Mouse (Mus musculus): Measurements from ENCODE around the gene Cadps. TPM values are rescaled to one million over a fixed set of nuclear protein-coding genes. Genes with fewer than 3 reads are reported as not detected.

Cadps gene
- polyA plus RNA-seq, 1 experiment from 2014 or later, result 12.1 TPM

DNA sequence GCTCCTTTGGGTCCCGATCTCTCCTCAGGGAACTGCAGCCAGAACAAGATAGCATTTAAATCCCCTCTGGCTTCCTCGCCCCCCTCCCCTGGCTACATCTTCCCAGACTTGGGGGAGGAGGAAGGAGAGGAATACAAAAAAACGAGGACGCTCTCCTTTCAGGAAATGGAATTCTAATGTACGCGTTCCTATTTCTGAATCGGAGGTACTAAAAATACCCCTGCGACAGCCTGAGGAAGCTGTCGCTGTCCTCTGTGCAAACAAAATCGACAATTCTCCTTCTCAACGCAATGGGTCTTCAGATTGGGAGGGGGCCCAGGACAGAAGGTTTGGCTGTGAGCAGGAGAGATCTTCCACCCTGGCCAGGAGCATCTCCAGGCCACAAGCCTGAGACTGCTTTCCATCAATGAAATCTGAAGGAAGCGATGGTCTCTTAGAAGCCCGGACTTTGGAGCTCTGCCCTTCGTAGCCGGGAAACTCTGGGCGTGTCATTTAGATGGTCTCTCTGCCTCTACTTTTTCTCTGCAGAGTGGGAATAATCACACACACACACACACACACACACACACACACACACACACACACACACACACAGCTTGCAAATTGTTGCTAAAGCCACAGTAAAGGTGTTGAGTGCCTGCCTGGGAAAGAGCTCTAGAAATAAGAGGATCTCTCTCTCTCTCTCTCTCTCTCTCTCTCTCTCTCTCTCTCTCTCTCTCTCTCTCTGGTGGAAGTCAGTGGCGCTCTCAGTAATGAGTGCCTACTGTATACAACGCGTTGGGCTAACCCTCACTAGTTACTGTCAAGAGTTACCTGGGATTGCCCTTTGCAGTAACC lies 482.4 kb downstream of the Cadps start:
- ATAC-seq (replicated peaks; ENCODE audit: low FRiP score), result no peak
- Histone ChIP-seq H3K27ac (ENCODE audit: low read depth, low read length) (peak overlapping the region; percentile 75), H3K4me3 (ENCODE audit: low read depth, low read length) (peak overlapping the region; percentile 60), H3K27me3 (ENCODE audit: control insufficient read depth, insufficient read depth, low read length) (peaks cover 53% of the 10 kb centered on the region), H3K4me2 (ENCODE audit: low read depth, low read length, severe bottlenecking) (peak overlapping the region; percentile 60), H3K9me3 (ENCODE audit: control insufficient read depth, low read length) (no peaks in the 10 kb centered on the region), H3K4me1 (replicated peaks; ENCODE audit: control insufficient read depth, insufficient read depth, low read length) (peaks cover 26% of the 10 kb centered on the region; the same call in 1 of the 2 replicates), H3K36me3 (ENCODE audit: control insufficient read depth, insufficient read depth, low read length) (no peaks in the 10 kb centered on the region), H3K9ac (ENCODE audit: low read length) (peak overlapping the region; percentile 91)
- under 1% methylated on average over 19 of the region's 19 CpGs for WGBS
- peak; percentile 61 for DNase-seq (ENCODE audit: low spot score)

DNA sequence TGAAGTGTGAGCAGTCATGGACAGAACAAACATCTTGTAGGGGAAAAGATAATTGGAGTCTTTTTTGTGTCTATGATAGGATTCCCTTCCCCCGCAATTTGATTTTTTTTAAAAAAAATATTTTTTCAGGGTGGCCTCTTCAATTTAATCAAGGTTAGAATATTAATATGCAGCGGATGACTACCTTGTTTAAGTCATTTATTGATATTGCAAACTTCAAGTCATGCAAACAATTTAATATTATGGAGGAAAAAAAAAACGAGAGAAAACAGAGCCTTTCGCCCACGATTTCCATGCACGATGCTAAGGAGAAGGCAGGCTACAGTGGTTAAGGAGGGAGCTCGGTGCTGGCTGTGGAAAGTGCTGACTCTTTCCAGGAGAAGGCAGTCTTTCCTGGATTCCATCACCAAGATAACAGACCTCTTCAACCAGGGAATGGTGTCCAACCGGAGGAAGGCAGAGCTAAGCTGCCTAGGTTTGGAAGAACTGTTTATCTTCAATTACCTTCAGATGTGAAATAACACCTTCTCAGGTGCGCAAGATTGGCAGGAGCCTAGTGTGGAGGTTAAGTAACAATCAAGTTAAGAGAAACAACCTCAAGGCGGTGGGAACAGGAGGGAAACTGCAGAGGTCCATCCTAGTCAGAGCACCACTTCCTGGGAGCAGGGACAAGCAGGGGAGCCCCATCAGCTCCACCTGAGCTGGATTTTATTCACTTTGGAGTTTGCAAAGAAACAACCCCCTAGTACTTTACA lies 483.9 kb downstream of the Cadps start:
- WGBS, result 3% methylated on average over 10 of the region's 10 CpGs
- Histone ChIP-seq H3K4me3 (ENCODE audit: low read depth, low read length) (peak overlapping the region; percentile 60; the same call in 1 of the 2 replicates), H3K36me3 (ENCODE audit: control insufficient read depth, insufficient read depth, low read length) (no peaks in the 10 kb centered on the region), H3K27ac (ENCODE audit: low read depth, low read length) (peak overlapping the region; percentile 72; the same call in 1 of the 2 replicates), H3K4me1 (replicated peaks; ENCODE audit: control insufficient read depth, insufficient read depth, low read length) (peaks cover 20% of the 10 kb centered on the region; the same call in 1 of the 2 replicates), H3K27me3 (ENCODE audit: control insufficient read depth, insufficient read depth, low read length) (peaks cover 53% of the 10 kb centered on the region), H3K9ac (ENCODE audit: low read length) (peak overlapping the region; percentile 7), H3K9me3 (ENCODE audit: control insufficient read depth, low read length) (no peaks in the 10 kb centered on the region), H3K4me2 (ENCODE audit: low read depth, low read length, severe bottlenecking) (peak overlapping the region; percentile 60)
- ATAC-seq (replicated peaks; ENCODE audit: low FRiP score) (no peak), DNase-seq (ENCODE audit: low spot score) (no peak)

DNA sequence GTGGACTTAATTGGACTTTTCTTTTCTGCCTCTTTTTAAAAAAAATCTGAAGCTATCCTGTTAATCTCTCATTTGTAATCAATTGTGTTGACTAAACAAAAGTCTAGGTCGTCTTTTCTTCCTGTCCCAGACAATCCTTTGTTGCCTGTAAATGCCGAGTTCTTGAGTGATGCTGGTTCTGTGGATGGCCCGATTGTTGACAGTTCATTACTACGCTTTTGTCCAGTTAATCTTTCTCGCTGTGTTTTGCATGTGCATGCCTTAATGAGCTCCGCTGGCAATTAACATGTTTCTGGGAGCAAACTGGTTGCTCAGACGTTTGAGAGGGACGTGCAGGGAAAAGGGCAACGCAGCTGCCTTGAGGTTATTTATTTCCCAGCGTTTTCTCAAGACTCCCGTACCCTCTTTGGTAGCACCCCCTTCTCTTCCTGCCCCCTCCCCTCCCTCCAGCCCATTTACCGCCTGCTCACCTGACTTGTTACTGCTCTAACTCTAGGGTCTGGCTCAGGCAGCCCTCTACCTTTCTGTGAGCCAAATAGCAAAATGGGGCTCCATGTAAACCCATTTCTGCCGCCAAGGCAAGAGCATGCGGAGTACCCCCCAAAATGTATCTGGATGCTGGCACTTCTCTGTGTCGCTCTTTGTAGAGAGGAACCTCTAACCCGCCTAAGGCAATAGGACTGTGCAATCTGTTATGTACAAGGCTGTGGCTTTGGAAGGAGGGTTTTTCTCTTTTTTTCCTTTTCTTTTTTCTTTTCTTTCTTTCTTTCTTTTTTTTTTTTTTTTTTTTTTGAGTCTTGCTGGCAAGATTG lies 484.7 kb downstream of the Cadps start:
- peak overlapping the region; percentile 23; the same call in 1 of the 2 replicates for H3K9ac ChIP-seq (ENCODE audit: low read length)
- peak; percentile 85 for DNase-seq (ENCODE audit: low spot score)
- H3K4me2 ChIP-seq (ENCODE audit: low read depth, low read length, severe bottlenecking), result peak overlapping the region; percentile 35; the same call in 1 of the 2 replicates
- H3K4me1 ChIP-seq (replicated peaks; ENCODE audit: control insufficient read depth, insufficient read depth, low read length), result peaks cover 19% of the 10 kb centered on the region; the same call in 1 of the 2 replicates
- H3K36me3 ChIP-seq (ENCODE audit: control insufficient read depth, insufficient read depth, low read length), result no peaks in the 10 kb centered on the region
- H3K27ac ChIP-seq (ENCODE audit: low read depth, low read length), result peak overlapping the region; percentile 72; the same call in 1 of the 2 replicates
- peaks cover 53% of the 10 kb centered on the region for H3K27me3 ChIP-seq (ENCODE audit: control insufficient read depth, insufficient read depth, low read length)
- H3K9me3 ChIP-seq (ENCODE audit: control insufficient read depth, low read length), result no peaks in the 10 kb centered on the region
- WGBS, result under 1% methylated on average over 16 of the region's 16 CpGs
- ATAC-seq (replicated peaks; ENCODE audit: low FRiP score), result peak; percentile 84
- H3K4me3 ChIP-seq (ENCODE audit: low read depth, low read length), result no peak overlapping the region

GRCm38 (mm10) chr14:12337421-12337997 lies 485.4 kb downstream of the Cadps start:
- H3K4me1 ChIP-seq (replicated peaks; ENCODE audit: control insufficient read depth, insufficient read depth, low read length), result peaks cover 19% of the 10 kb centered on the region; the same call in 1 of the 2 replicates
- peak; percentile 72 for DNase-seq (ENCODE audit: low spot score)
- 2% methylated on average over 8 of the region's 8 CpGs for WGBS
- H3K9ac ChIP-seq (ENCODE audit: low read length), result no peak overlapping the region
- H3K27me3 ChIP-seq (ENCODE audit: control insufficient read depth, insufficient read depth, low read length), result peaks cover 57% of the 10 kb centered on the region
- peak overlapping the region; percentile 90 for H3K27ac ChIP-seq (ENCODE audit: low read depth, low read length)
- ATAC-seq (replicated peaks; ENCODE audit: low FRiP score), result peak; percentile 68
- H3K4me2 ChIP-seq (ENCODE audit: low read depth, low read length, severe bottlenecking), result no peak overlapping the region
- no peaks in the 10 kb centered on the region for H3K36me3 ChIP-seq (ENCODE audit: control insufficient read depth, insufficient read depth, low read length)
- H3K9me3 ChIP-seq (ENCODE audit: control insufficient read depth, low read length), result no peaks in the 10 kb centered on the region
- no peak overlapping the region for H3K4me3 ChIP-seq (ENCODE audit: low read depth, low read length)

- Histone ChIP-seq H3K4me3 (ENCODE audit: low read depth, low read length) (no peak overlapping the region), H3K36me3 (ENCODE audit: control insufficient read depth, insufficient read depth, low read length) (no peaks in the 10 kb centered on the region), H3K4me2 (ENCODE audit: low read depth, low read length, severe bottlenecking) (no peak overlapping the region), H3K9ac (ENCODE audit: low read length) (no peak overlapping the region), H3K9me3 (ENCODE audit: control insufficient read depth, low read length) (no peaks in the 10 kb centered on the region), H3K27ac (ENCODE audit: low read depth, low read length) (no peak overlapping the region), H3K4me1 (replicated peaks; ENCODE audit: control insufficient read depth, insufficient read depth, low read length) (peaks cover 17% of the 10 kb centered on the region; the same call in 1 of the 2 replicates), H3K27me3 (ENCODE audit: control insufficient read depth, insufficient read depth, low read length) (peaks cover 47% of the 10 kb centered on the region)
- ATAC-seq (replicated peaks; ENCODE audit: low FRiP score) (no peak), DNase-seq (ENCODE audit: low spot score) (no peak)
- 61% methylated on average over 7 of the region's 7 CpGs for WGBS
Observed at GRCm38 (mm10) chr14:12334925-12335324, 488.0 kb downstream of the Cadps start.

DNA sequence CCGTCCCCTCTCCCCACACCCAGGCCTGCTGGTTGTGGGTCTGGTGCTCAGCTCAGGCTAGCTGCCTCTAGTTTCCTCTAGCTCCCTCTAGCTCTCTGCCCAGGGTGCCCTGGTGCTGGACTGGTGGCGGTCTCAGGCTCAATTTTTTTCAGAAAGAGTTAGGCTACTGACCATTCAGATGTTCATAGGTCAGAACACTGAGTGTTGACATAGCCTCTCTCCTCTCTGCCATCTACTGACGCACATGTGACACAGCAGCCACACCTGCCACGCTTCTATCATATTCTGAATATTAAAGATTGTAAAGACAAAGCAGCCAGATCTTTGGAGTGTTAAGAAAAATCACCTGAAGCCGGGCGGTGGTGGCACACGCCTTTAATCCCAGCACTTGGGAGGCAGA lies 489.3 kb downstream of the Cadps start:
- H3K27me3 ChIP-seq (ENCODE audit: control insufficient read depth, insufficient read depth, low read length), result peaks cover 41% of the 10 kb centered on the region
- no peak for ATAC-seq (replicated peaks; ENCODE audit: low FRiP score)
- no peak overlapping the region for H3K9ac ChIP-seq (ENCODE audit: low read length)
- H3K9me3 ChIP-seq (ENCODE audit: control insufficient read depth, low read length), result no peaks in the 10 kb centered on the region
- no peak overlapping the region for H3K4me2 ChIP-seq (ENCODE audit: low read depth, low read length, severe bottlenecking)
- no peak overlapping the region for H3K27ac ChIP-seq (ENCODE audit: low read depth, low read length)
- peaks cover 15% of the 10 kb centered on the region; the same call in 1 of the 2 replicates for H3K4me1 ChIP-seq (replicated peaks; ENCODE audit: control insufficient read depth, insufficient read depth, low read length)
- H3K36me3 ChIP-seq (ENCODE audit: control insufficient read depth, insufficient read depth, low read length), result no peaks in the 10 kb centered on the region
- no peak overlapping the region for H3K4me3 ChIP-seq (ENCODE audit: low read depth, low read length)
- WGBS, result 89% methylated on average over 7 of the region's 7 CpGs
- no peak for DNase-seq (ENCODE audit: low spot score)
